Mouse (Mus musculus) mouse trophoblast stem cell (cell line): ENCODE results near the gene Hist1h2bf.
"Not testable (repeated sequence)": the region's sequence is repeated elsewhere in the genome, so short reads cannot be mapped to it uniquely, and the experiment has no call there.

Source experiments
- in situ Hi-C, 2 experiments: fragments of 300-500 bp; cut with MseI, MboI; formaldehyde crosslinking; loops; 2 replicates in 1 of 2; 3 replicates in 1 of 2; pipeline ENCODE4 v1.15.1; 2025

Hist1h2bf gene

GRCm38 (mm10) chr13:23571504-23572217, 2.3 kb downstream of the Hist1h2bf start:
- in situ Hi-C loops, result not testable (repeated sequence)

DNA sequence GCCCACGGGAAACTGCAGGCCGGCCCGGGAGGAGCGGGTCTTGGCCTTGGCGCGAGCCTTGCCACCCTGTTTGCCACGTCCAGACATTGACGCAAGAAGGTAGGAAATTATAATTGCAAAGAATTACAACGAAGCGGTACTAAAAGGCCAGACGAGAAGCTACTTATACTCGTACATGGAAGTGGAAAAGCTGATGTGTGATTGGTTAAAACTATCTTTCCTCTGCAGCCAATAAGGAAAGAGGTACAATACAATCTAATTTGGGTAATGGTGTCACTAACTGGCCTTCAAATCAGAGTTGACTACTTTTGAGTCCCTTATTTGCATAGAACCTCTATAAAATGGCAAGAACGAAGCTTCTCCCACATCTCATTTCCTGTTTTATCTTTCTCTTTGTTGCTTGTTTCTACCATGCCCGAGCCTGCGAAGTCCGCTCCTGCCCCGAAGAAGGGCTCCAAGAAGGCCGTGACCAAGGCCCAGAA, 2.9 kb downstream of the Hist1h2bf start, which contains the start of the genes Hist1h2ae and Hist1h2bg:
Hist1h2ae (minus strand) TSS at position 199 of the 482 bp plus-strand sequence.
Hist1h2bg (plus strand) TSS at position 375 of the 482 bp plus-strand sequence.
- in situ Hi-C loops, result no loop called here

GRCm38 (mm10) chr13:23570261-23571021, 3.6 kb downstream of the Hist1h2bf start:
- in situ Hi-C loops, result not testable (repeated sequence)

DNA sequence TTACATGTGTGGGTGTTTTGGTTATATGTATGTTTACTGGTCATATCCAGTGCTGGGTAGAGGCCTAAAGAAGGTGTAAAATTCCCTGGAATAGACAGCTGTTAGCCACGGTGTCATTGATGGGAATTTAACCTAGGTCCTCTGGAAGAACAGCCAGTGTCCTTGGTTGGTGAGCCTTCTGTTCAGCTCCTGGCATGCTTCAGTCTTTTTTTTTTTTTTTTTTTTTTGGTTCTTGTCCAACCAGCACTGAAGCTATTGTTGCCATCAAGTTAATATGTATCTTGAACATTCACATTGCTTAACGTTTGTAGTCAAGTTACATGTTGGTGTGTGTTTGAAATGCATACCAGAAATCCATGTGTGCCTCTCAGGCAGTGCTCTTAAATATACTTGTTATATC, 9.5 kb downstream of the Hist1h2bf start:
- in situ Hi-C loops, result no loop called here

- in situ Hi-C loops, result no loop called here
These were observed 11.1 kb downstream of the Hist1h2bf start for GRCm38 (mm10) chr13:23562699-23563462.

DNA sequence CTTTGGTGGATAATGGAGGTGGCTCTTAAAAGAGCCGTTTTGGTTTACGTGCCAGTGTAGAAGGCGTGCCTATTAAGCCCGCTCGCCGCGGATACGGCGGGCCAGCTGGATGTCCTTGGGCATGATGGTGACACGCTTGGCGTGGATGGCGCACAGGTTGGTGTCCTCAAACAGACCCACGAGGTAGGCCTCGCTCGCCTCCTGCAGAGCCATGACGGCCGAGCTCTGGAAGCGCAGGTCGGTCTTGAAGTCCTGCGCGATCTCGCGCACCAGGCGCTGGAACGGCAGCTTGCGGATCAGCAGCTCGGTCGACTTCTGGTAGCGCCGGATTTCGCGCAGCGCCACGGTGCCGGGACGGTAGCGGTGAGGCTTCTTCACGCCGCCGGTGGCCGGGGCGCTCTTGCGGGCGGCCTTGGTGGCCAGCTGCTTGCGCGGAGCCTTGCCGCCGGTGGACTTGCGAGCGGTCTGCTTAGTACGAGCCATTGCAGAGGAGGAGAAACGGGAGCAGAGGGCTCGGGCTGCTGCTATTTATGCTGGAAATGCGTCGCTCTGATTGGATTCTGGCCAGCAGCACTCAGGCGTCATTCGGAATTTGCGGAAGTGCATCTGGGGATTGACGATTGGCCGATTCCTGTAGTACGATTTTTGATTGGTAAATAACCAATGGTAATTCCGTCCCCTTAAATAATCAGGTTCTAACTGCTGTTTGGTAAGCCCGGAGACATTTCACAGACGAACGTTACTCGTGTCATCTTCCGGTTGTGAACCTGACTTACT, 11.9 kb downstream of the Hist1h2bf start, which contains the start of gene Hist1h3e:
Hist1h3e (minus strand) TSS at position 487 of the 777 bp plus-strand sequence.
- in situ Hi-C loops, result not testable (repeated sequence)

GRCm38 (mm10) chr13:23561531-23561882, 12.5 kb downstream of the Hist1h2bf start:
- in situ Hi-C loops, result not testable (repeated sequence)

- in situ Hi-C loops, result not testable (repeated sequence)
These were observed 13.3 kb downstream of the Hist1h2bf start for GRCm38 (mm10) chr13:23560699-23561098.

DNA sequence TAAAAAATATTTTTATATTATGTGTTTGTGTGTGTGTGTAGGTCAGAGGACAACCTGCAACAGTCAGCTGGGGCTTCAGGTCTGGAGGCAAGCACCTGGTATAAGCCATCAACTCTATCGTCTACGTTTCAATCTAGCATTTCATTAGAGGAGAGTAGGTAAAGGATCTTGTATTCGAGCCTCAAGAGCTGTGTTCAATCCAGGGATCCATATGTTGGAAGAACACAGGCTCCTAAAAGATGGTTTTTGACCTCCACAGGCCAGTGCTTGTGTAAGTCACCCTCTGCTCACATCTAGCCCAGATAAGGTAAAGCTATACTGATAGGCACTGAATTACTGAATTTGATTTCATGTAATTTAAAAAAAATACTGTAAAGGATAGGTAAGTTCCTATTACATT, 17.1 kb downstream of the Hist1h2bf start:
- in situ Hi-C loops, result no loop called here

GRCm38 (mm10) chr13:23555839-23556416, 18.1 kb downstream of the Hist1h2bf start:
- in situ Hi-C loops, result no loop called here

GRCm38 (mm10) chr13:23554925-23555838, 18.8 kb downstream of the Hist1h2bf start:
- in situ Hi-C loops, result no loop called here

GRCm38 (mm10) chr13:23554393-23554792, 19.6 kb downstream of the Hist1h2bf start:
- in situ Hi-C loops, result no loop called here

DNA sequence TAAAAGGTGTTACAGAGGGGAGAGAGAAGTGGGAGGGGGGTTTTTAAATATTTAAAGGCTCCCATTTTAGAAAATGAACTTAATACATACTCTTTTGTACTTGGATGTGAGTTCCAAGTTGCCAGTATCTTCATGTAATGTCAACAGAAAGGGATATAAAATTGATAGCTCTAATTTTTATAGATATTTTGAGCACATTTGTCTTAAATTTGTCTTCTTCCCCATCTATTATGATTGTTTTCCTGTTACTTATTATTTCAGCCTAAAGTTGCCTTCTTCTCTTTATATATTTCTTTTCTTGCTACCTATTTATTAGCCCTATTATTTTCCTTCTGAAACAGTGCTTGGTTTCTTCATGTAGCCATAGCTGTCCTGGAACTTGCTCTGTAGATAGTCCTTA, 21.0 kb downstream of the Hist1h2bf start, which contains the start of gene Hist1h1d:
Hist1h1d (plus strand) TSS at position 301 of the 400 bp plus-strand sequence.
- in situ Hi-C loops, result no loop called here

DNA sequence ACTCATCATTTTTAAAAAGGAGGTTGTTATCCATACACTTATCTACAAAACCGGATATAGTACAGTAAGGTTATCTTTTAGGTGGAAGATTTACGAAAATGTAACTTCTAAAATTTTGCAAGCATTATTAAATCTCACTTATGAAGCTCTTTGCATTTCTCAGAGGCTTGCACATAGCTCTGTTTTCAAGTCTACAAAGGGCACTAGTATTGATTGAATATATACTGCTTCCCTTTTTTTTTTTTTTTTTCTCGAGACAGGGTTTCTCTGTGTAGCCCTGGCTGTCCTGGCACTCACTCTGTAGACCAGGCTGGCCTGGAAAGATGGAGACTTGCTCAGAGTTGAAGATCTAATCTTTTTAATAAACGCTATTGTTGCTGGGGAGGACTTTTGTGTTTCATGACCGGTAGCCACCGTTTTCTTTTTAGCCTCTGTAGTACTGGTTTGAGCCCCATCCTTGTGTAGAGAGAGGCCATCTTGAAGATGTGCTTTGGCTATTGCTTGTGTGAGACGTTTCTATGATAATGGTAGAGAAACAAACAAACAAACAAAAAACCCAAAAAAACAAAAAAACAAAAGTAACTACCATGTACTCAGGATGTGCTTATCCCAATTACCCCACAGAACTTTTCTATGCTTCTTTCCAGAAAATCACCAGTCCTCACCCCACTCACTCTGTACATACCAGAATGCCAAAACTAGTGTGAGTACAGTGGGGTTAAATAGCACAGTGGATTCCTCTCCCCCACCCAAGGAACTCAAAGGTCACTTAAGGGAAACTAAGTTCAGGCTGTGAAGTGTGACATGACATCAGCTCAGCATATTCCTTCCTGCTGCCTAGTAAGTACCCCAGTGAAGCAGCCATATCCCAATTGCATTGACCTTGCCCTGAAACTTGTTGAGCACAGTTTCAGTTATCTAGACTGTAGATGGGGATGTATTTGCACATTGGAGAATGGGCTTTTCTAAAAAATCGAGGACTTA, 21.8 kb downstream of the Hist1h2bf start:
- in situ Hi-C loops, result no loop called here

GRCm38 (mm10) chr13:23551146-23551834, 22.7 kb downstream of the Hist1h2bf start, which contains the start of gene Hist1h4f:
TSS of gene Hist1h4f (minus strand) at chr13:23551648.
- in situ Hi-C loops, result not testable (repeated sequence)

- in situ Hi-C loops, result no loop called here
These were observed 23.2 kb downstream of the Hist1h2bf start for GRCm38 (mm10) chr13:23550761-23551145.

GRCm38 (mm10) chr13:23546694-23547093, 27.3 kb downstream of the Hist1h2bf start:
- in situ Hi-C loops, result no loop called here

DNA sequence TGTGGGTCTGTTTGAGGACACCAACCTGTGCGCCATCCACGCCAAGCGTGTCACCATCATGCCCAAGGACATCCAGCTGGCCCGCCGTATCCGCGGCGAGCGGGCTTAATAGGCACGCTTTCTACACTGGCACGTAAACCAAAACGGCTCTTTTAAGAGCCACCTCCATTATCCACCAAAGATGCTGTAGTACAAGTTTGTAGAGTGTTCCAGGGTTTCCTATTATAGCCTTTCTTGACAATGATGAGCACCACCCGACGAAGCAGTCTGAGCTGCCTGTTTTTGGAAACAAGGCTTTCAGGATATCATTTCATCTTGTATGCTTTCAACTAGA, 29.2 kb downstream of the Hist1h2bf start:
- in situ Hi-C loops, result not testable (repeated sequence)
